Mouse (Mus musculus): ENCODE data around the gene Gfra4.
"Not testable (repeated sequence)": the region's sequence is repeated elsewhere in the genome, so short reads cannot be mapped to it uniquely, and the experiment has no call there.

Gfra4 gene

DNA sequence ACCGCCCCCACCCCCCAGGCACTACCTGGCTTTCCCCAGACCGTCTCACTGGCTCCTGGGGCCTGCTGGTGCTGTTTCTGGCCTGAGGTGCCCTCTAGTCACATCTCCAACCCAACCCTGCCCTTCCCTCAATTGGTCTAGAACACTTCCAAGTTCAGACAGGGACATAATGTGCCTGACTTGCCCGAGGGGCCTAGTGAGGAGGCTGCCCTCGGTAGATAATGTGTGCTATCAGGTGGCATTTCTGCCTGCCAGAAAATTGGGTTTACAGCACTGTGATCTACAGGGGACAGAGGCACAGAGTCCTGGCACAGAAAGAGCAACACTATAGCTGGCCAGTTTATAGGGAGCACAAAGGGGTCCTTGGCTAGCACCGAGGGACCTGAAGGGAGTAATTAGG is 9.2 kb upstream of the Gfra4 start:
- DNase-seq (ENCODE audit: extremely low read depth, low read depth, low spot score): no peak

GRCm38 (mm10) chr2:131046025-131046424 is 3.1 kb upstream of the Gfra4 start:
- DNase-seq (ENCODE audit: extremely low read depth, low read depth, low spot score): no peak

GRCm38 (mm10) chr2:131044989-131045720 is 2.3 kb upstream of the Gfra4 start:
- DNase-seq (ENCODE audit: extremely low read depth, low read depth, low spot score): no peak

- no peak for DNase-seq (ENCODE audit: extremely low read depth, low read depth, low spot score)
These were observed 1.5 kb upstream of the Gfra4 start for GRCm38 (mm10) chr2:131044354-131044852.

- DNase-seq (ENCODE audit: extremely low read depth, low read depth, low spot score): no peak
These were observed 1.7 kb downstream of the Gfra4 start for GRCm38 (mm10) chr2:131040854-131041825.

DNA sequence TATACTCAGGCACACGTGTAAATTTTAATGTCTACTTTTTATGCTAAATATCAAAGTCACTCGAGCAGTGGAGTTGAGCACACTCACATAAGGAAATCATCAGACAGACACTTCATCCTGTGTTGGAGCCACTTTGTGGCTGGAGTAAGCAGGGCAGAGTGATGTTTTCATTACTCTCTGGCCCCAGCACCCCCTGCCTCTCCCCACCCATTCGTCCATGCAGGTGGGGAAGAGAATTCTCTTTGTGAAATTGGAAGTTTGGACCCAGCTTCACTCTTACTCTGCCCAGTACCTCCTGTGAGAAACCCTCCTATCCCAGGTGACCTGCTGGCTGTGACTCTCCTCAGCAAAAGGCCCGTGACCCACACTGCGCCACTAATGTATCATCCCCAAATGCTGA is 4.2 kb downstream of the Gfra4 start:
- DNase-seq (ENCODE audit: extremely low read depth, low read depth, low spot score): no peak

DNA sequence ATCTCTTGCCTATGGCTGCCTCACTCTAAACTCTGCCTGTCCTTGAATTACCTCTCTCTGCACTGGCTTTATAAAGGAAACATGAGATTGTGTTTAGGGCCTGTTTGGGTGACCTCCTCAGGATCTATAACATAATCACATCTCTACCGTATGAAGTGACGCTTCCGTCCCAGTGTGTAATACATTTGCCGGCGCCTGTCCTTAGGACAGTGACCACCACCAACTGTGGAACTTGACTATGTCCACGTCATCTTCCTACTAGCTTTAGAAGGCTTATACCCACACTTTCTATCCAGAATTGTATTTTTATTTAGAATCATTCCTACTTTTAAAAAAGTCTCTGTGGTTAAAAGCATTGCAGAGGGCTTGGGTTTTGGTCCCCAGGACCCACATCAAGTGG is 4.7 kb downstream of the Gfra4 start:
- DNase-seq (ENCODE audit: extremely low read depth, low read depth, low spot score): no peak

DNA sequence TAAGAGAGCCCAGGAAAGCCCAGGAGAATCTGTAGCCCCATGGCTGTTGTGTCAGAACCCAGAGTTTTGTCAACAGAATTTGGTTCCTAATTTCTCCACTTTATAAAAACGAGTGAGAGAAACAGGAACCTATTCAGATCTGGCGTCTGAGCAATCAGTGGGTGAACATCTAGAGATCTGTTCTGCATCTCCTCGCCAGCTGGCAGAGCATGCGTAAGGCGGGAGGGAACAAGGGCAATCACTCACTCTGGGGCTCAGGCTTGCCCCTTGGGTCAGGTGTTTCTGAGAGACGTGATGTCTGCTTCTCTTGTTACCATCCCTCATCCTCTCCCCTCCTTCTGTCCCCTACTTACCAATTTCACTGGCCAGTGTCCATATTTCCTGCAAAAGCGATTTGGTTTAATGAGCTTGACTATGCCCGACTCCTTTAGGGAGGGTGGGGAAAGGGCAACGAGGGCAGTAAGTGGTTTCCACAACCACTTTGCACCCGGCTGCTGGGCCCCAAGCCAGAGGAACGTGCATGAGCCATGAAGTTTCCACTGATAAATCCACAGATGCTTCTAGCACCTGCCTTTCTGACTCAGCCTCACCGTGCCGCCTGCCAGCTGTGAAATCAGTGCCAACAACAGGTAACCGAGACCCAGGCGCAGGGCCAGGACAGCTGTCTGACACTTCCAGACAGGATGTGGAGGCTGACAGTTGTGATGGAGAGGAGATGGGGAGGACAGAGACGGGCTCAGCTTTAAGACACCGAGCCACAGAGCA is 5.5 kb downstream of the Gfra4 start:
- DNase-seq (ENCODE audit: extremely low read depth, low read depth, low spot score): no peak

DNA sequence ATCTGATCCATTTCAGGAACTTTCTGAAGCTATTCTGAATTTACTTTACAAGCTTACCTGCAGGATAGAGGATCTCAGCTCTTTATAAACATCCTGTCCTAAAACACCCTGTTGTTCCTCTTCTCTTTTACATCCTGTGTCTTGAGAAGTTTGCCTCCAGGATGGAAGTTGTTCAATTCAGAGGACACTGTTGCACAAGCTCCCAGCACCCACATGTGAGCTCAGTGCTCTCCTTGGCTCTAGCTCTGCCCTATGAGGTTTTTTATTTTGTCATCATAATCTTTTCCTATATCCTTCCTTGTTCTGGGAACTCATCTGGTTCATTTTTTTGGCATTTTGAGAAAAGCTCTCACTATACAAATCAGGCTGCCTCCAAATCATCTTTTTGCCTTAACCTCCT is 6.1 kb downstream of the Gfra4 start:
- no peak for DNase-seq (ENCODE audit: extremely low read depth, low read depth, low spot score)

- DNase-seq (ENCODE audit: extremely low read depth, low read depth, low spot score): no peak
These were observed 6.5 kb downstream of the Gfra4 start for GRCm38 (mm10) chr2:131036343-131036742.

- DNase-seq (ENCODE audit: extremely low read depth, low read depth, low spot score): not testable (repeated sequence)
These were observed 11.5 kb downstream of the Gfra4 start for GRCm38 (mm10) chr2:131031406-131031805.

DNA sequence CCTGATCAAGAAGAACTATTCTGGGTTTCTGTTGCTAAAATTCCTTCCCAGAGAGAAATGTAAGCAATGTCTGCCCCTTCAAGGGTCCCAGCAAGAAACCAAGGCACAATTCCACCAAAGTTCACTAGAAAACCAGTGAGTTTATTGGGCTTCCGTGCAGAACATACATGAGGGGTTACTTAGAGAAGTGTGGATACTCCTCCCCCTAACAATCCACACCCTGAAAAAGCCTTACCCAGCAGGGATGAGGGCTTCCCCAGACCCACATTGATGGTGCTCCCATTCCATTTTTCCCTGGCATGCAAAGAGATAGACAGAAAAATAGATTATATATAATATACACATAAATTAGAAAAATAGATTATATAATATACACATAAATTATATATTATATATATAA is 11.9 kb downstream of the Gfra4 start:
- no peak for DNase-seq (ENCODE audit: extremely low read depth, low read depth, low spot score)

GRCm38 (mm10) chr2:131030561-131030960 is 12.3 kb downstream of the Gfra4 start:
- no peak for DNase-seq (ENCODE audit: extremely low read depth, low read depth, low spot score)

DNA sequence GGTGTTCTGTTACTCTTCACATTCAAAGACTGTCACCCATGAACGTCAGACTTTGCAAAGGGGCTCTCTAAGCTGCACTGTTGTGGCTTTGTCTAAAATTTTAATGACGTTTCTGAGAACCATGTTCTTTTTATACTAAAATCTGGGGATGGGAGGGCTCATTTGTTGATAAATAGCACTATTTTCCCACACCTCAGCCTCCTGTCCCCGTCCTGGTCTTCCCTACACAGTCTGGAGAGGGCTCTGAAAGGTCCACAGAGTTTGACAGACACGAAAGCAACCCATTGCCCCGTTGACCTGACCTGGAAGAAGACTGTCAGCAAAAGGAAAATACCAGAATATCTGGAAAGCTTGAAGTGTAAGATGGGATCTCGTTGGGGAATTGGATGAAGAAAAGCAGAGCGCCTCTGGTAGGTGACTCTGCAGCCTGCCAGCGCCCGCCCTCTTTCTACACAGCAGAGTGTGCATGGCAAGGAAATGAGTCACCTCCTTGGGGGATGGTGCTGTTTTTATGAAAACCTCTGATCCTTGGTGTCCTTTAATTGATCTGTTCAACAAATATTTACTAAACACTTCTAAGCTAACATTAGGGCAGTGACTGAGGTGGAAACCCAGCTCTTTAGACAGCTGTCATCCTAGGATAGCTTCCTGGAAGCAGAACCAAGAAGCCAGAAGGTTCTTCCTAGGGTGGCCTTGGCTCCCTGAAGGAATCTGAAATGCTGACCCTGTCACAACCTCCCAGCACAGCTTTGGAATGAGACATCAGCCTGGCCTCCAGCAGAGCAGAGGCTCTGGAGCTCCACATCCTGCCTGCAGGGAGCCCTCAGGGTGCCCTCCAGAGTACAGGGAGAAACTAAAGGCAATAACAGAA is 13.6 kb downstream of the Gfra4 start:
- no peak for DNase-seq (ENCODE audit: extremely low read depth, low read depth, low spot score)

- DNase-seq (ENCODE audit: extremely low read depth, low read depth, low spot score): no peak
These were observed 15.9 kb downstream of the Gfra4 start for GRCm38 (mm10) chr2:131026941-131027340.

GRCm38 (mm10) chr2:131025230-131025629 is 17.7 kb downstream of the Gfra4 start:
- no peak for DNase-seq (ENCODE audit: extremely low read depth, low read depth, low spot score)

DNA sequence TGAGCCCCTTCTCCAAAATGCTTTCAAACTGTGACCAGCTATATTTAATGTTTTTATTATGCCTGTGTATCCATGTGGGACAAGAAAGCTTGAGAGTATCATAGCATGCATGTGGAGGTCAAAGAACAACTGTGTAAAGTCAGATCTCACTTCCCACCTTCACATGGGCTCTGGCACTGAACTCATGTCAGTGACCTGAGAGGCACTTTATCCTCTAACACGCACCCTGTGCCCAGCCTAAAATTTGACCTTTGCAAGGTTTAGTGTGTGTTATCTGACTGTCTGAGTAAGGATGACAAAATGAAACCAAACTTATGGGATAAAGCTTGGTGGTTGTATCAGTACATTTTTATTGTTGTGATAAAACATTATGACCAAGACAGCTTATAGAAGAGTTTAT is 32.3 kb downstream of the Gfra4 start:
- no peak for DNase-seq (ENCODE audit: extremely low read depth, low read depth, low spot score)

DNA sequence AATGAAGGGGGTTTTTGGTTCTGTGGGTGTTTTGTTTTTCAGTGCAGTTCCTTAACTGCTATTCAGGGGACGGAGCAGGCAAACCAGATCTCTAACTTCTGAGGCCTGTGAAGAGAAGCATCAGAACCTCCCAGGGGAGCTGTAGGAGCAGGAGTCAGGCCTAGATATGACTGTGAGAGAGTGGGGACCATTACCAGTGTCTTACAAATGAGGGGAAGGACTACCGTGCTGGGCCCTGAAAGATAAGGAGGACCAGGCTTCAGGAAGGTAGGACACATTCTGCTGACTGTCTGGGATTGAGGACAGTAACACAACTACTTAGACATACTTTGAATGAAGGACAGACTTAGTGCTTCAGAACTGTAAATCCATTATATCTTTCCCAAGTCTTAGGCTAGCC is 33.8 kb downstream of the Gfra4 start:
- no peak for DNase-seq (ENCODE audit: extremely low read depth, low read depth, low spot score)

DNA sequence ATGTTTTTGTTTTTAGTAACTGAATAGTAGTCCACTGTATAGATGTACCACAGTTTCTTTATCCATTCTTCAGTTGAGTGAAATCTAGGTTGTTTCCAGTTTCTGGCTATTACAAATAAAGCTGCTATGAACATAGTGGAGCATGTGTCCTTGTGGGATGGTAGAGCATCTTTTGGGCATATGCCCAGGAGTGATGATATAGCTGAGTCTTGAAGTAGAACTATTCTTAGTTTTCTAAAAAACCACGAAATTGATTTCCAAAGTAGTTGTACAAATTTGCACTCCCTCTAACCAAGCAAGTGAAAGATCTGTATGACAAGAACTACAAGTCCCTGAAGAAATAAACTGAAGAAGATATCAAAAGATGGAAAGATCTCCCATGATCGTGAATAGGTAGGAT is 50.1 kb downstream of the Gfra4 start:
- DNase-seq (ENCODE audit: extremely low read depth, low read depth, low spot score): no peak

Data from fat pad, adult 2 months (tissue).